Mouse (Mus musculus) heart, postnatal 25 days (tissue): ENCODE data around the gene Eml6. TPM values are rescaled to one million over a fixed set of nuclear protein-coding genes. Genes with fewer than 3 reads are reported as not detected.
"Not testable (repeated sequence)": the region's sequence is repeated elsewhere in the genome, so short reads cannot be mapped to it uniquely, and the experiment has no call there.

Source experiments
- DNase-seq: peaks from one replicate; pipeline ENCODE4 v3.0.0; 2022; ENCODE audit warnings: low spot score
- intact Hi-C: fragments of 180-260 bp; cut with DNase I; formaldehyde crosslinking; loops from one replicate; pipeline ENCODE4 v1.15.1; 2025
- total RNA-seq, 2 experiments: library from RNA; stranded (reverse); gene quantifications; 2 replicates each; pipeline ENCODE4 v1.2.3; 2021

Eml6 gene
- 1 to 10 TPM; 1.8 to 2.5 TPM for total RNA-seq

GRCm38 (mm10) chr11:30025835-30026472 lies at the start of gene Eml6:
Eml6 (minus strand) TSS chr11:30026033.
- peak; percentile 95 for DNase-seq
- intact Hi-C loops, result loop anchor here (10.0 kb wide), 1 partner anchor 629 kb away; no protein-coding TSS in a partner anchor

GRCm38 (mm10) chr11:30057299-30057698 lies 31.5 kb upstream of the Eml6 start:
- no peak for DNase-seq

DNA sequence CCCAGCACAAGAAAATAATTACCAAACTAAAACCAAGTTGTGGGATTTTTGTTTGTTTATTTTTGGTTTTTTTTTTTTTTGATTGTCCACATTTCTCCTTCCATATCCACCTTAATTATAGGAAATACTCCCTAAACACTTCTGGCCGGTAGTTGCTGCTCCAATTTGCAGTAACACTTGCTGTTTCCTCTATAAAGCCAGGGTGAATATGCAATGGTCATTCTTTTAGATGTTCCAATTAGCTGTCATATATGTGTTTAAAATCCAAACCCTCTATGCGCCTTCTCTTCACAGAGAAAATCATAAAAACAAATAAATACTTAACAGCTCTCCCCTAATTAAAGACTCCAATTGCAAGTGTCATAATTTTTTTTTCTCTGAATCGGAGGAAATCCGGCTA lies 689 bp downstream of the Eml6 start:
- DNase-seq, result no peak
- intact Hi-C loops, result loop anchor here (10.0 kb wide), 1 partner anchor 630 kb away; no protein-coding TSS in a partner anchor

More at GRCm38 (mm10) chr11:30057299-30057698, 31.5 kb upstream of the Eml6 start:
- intact Hi-C loops, result no loop called here

DNA sequence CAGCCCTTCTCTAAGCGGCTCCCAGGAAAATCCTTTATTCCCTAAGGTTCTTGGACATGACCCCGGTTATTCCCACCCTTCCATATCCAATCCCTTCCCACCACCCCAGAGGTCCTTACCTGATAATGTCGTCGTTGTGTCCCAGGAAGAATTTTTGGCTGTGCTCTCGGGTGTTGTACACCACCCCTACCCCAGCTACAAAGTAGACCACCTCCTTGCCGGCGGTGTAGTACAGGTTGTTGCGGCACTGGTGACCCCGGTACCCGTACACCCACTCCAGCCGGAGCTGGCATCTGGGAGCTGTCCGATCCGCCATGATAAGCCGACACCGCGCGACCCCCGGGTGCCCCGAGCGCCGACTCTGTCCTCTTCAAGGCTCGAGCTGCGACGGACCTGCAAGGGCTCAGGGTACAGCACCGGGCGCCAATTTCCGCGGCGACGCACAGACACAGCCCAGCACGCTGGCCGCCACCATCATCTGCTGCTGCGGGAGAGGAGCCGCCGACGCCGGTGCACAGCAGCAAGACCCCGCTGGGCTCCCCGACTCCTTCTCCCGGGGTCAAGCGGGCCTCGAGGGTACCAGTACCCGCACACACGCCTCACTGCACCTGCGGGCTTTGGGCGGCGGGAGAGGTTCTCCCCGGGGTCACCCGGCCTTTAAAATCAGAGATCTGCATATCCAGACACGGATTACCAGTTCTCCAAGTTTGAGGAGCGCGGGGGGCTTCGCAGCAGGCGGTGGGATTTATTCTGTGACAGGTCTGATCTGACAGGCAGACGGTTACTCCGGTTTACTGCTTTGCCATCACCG lies 1.4 kb downstream of the Eml6 start:
- intact Hi-C loops, result loop anchor here (10.0 kb wide), 1 partner anchor 630 kb away; no protein-coding TSS in a partner anchor
- DNase-seq, result no peak

- intact Hi-C loops, result no loop called here
- no peak for DNase-seq
Measured at GRCm38 (mm10) chr11:29986257-29986656, 39.6 kb downstream of the Eml6 start.

- DNase-seq, result no peak
- intact Hi-C loops, result no loop called here
Measured at GRCm38 (mm10) chr11:29968874-29969273, 57.0 kb downstream of the Eml6 start.

- DNase-seq, result no peak
- intact Hi-C loops, result no loop called here
Measured at GRCm38 (mm10) chr11:29959366-29959765, 66.5 kb downstream of the Eml6 start.

GRCm38 (mm10) chr11:29944661-29945060 lies 81.2 kb downstream of the Eml6 start:
- intact Hi-C loops, result no loop called here
- DNase-seq, result no peak

DNA sequence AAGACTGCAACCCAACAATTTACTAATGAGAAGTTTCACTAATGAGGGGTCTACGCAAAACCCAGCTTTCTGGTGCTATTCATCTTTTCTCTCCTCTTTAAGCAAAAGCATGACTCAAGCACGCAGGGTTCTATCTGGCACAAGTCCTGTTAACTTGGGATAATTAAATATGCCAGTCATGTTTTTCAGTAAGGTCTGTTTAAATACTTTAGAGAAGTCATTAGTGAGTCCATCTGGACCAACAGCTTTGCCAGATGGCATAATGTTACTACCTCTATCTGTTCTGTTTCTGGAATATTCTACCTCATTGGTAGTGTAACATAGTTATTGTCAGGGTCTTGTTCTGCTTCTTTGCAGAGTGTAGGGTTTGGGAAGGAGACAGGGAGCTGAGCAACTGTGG lies 101.5 kb downstream of the Eml6 start:
- intact Hi-C loops, result no loop called here
- no peak for DNase-seq

GRCm38 (mm10) chr11:29923851-29924250 lies 102.0 kb downstream of the Eml6 start:
- no peak for DNase-seq
- intact Hi-C loops, result no loop called here

DNA sequence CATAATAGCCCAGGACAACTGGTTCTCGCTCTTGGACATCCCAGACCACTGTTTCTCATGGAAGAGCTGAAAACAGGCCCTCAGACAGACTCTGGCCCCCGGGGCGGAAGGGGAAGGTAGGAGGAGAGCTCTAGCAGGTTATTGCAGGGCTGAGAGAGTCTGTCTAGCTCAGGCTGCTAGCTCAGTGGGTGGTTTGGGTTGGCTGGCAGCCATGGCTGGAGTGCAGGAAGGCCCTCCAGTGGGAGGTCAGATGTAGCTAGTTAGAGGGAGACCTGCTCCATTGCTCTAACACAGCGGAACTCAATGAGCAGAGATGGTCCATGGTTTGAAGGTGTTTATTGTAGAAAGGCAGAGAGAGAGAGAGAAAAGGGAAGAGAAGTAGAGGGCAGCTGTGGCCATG lies 112.7 kb downstream of the Eml6 start:
- no peak for DNase-seq
- intact Hi-C loops, result no loop called here

DNA sequence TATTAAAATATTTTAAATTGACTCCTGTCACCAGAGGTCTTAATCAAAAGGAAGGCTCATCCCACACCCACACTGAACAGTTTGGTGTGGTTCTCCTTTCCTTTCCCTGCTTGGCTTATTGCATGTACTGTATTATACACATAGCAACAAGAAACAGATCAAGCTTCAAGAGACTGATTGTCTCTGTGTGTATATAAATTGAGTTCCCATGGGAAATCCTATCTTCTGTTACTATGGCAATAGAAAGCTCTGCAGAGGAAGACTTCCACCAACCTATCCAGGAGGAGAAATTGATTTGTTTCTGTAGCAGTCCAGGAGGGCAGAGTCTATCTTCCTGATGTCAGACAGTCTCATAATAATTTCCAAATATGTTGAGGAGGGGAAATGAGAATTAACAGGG lies 116.5 kb downstream of the Eml6 start:
- intact Hi-C loops, result no loop called here
- DNase-seq, result no peak

- peak; percentile 2 for DNase-seq
Measured at GRCm38 (mm10) chr11:29885160-29885559, 140.7 kb downstream of the Eml6 start.

DNA sequence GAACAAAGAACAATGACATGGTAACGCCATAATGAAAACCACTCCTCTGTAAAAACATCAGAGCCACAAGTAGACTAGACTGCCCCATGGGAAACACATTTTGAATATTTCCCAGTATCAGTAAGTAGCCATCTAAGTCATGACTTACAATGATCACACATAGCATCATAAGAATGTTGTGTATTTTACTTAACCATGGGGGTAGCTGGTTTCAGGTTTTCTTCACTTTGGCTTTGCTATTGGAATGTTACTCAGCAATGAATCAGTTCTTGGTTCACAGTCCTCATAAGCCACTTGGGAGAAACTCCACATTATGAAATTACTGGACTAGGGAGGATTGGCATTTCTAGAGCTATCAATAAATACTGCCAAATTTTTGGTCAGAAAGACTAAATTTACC lies 141.5 kb downstream of the Eml6 start:
- intact Hi-C loops, result loop anchor here (2.0 to 5.0 kb wide), 3 partner anchors 22 to 164 kb away; no protein-coding TSS in a partner anchor

More at GRCm38 (mm10) chr11:29885160-29885559, 140.7 kb downstream of the Eml6 start:
- intact Hi-C loops, result loop anchor here (2.0 to 5.0 kb wide), 3 partner anchors 22 to 308 kb away; no protein-coding TSS in a partner anchor

GRCm38 (mm10) chr11:29883024-29883423 lies 142.8 kb downstream of the Eml6 start:
- no peak for DNase-seq
- intact Hi-C loops, result loop anchor here (2.0 to 5.0 kb wide), 2 partner anchors 71 to 614 kb away; no protein-coding TSS in a partner anchor

More for the DNA sequence above, 141.5 kb downstream of the Eml6 start:
- no peak for DNase-seq

DNA sequence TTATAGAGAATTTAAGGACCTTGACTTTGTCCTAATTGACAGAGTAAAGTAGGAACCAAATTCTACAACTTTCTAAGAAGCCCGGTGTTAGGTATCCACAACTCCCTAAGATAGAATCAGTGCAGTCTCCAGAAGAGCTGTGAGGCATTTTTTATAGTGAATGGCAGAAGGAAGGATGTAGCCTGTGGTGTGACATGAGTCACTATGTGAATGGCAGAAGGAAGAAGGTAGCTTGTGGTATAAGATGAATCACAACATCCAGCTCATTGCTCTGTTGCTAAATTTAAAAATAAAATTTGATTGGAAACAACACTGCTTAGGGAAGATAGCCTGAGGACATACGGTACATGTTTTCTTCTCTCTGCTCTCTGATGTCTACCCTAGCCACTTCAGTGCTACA lies 146.2 kb downstream of the Eml6 start:
- DNase-seq, result no peak
- intact Hi-C loops, result loop anchor here (5.0 kb wide), 1 partner anchor 67 kb away; no protein-coding TSS in a partner anchor

- no peak for DNase-seq
- intact Hi-C loops, result no loop called here
Measured at GRCm38 (mm10) chr11:29877981-29878380, 147.9 kb downstream of the Eml6 start.

DNA sequence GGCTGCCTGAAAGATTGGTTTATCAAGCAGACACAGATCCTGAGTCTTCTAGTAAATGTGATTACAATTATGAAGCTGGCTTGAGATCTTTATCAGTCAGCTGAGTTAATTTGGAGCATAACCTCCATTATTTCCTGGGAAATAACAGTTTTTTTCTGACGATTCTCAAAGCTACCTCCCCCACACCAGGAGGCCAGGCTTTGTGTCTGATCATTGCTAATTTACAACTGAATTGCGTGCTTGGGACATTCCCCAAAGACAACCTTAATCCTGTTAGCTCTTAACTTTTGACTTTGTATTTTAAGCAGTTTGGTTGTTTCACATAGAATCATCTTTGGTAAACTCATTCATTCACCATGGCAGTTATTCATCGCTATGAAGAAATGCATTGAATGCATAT lies 148.6 kb downstream of the Eml6 start:
- intact Hi-C loops, result no loop called here

DNA sequence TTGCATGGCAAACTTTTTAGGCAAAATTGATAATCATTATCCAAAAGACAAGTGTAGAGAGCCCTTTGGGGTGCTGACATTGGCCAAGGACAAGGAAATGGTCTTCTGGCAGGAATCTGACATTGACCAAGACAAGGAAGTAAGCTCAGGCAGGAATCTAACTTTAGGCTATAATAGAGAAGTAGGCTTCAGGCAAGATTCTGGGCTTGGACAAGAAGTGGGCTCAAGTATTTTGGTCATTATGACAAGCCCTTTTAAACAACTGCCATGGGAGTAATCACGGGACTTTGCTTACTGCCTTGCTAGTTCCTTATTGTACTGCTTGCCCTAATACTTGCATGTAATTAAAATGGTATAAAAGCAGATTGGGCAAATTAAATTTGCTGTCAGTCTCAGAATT lies 151.1 kb downstream of the Eml6 start:
- intact Hi-C loops, DNase-seq: not testable (repeated sequence)

More for the DNA sequence above, 148.6 kb downstream of the Eml6 start:
- DNase-seq, result no peak

- no peak for DNase-seq
- intact Hi-C loops, result no loop called here
Measured at GRCm38 (mm10) chr11:29870174-29870573, 155.7 kb downstream of the Eml6 start.

- intact Hi-C loops, result loop anchor here (5.0 kb wide), 1 partner anchor 793 kb away; no protein-coding TSS in a partner anchor
- no peak for DNase-seq
Measured at GRCm38 (mm10) chr11:29864269-29864668, 161.6 kb downstream of the Eml6 start.
